Mouse (Mus musculus): ENCODE measurements around the gene Olfr738.

Gene Olfr738

DNA sequence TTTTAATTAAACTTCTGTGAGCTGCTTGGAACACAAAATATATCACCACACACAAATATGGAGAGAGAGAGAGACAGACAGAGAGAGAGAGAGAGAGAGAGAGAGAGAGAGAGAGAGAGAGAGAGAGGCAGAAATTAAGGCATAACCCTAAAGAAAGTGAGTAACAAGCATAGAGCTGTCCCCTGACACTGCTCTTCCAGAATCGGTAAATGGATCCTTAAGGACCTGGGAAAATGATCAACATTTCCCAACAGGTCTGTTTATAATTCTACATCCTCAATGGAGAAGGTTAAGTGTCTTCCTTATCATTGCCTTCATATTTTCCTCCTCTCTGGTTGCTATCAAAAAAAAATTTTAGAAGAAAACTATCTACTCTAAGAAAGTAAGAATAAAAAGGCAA is at the start of gene Olfr738:
Gene Olfr738 (plus strand): TSS at position 301 of the 400 bp plus-strand sequence.
- DNase-seq (ENCODE audit: low read depth, low spot score) = no peak

DNA sequence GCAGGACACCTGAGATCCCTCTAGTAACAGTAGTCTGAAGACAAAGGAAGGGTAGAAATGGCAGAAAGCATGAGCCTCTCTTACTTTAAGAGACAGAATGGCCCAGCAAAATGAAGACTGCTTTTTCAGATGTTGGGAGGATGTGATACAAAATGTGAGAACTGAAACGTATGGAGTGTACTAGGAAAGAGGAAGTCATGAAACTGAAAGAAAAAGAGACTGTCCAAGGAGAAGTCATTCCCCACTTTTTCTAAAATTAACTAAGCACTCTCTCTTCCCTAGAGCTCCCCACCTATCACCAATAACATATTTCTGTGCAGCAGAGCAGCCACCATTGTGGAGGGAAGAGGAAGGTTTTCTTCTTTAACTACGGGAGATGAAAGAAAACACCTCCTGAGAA is 49.8 kb upstream of the Olfr738 start, which contains the start of gene Tlr11:
Gene Tlr11 (plus strand): TSS at position 322 of the 400 bp plus-strand sequence.
- DNase-seq (ENCODE audit: low read depth, low spot score) = no peak

DNA sequence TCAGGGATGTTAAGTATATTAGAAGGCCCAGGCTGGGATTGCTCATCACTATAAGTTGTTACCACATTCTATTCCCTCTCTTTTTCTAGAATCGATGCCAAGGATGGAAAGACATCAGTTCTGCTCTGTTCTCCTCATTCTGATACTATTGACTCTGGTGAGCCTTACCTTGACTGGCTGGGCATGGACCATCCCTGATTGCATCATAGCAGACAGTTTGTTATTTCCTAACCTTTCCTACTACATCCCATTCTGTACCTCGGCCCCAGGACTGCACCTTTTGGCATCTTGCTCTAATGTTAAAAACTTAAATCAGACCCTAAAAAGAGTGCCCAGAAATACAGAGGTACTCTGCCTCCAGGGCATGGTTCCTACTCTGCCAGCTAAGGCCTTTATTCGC is 46.9 kb upstream of the Olfr738 start:
- DNase-seq (ENCODE audit: low read depth, low spot score) = no peak

DNA sequence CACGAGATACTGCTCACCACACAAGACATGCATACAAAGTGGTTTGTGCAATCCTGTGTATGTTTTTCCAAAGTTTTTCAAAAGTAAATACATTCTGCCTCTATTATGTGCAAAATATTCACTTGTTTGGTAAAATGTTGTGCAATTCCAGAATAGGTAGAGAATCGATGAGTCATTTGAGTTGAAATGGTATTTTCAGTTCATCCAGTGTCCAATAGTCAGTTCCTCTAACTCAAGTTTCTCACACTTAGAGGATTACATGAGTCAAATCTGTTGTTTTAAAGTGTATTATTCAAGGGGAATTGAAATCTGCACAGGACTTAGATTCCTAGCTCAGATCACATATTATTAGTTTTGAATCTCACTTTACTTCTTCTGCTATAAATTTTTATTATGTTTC is 43.8 kb upstream of the Olfr738 start:
- DNase-seq (ENCODE audit: low read depth, low spot score) = no peak

DNA sequence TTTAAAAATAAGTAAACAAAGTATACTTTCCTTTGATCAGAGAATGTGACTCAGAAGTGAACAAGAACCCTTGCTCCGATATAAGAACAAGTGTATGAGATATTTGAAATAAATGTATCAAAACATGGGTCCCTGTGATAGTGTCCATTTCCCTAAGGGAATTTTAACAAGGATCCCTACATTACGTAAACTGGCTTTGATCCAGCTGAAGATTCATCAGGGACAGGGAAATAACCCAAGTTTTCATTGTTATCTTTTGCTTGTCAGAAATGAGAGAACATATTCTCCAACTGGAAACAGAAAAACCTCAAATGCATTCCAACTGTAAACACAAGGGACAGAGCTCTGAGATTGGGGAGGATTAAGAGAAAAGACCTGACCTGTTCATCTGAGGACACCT is 26.5 kb upstream of the Olfr738 start, which contains the start of gene Olfr736:
Gene Olfr736 (plus strand): TSS at position 301 of the 400 bp plus-strand sequence.
- DNase-seq (ENCODE audit: low read depth, low spot score) = no peak

DNA sequence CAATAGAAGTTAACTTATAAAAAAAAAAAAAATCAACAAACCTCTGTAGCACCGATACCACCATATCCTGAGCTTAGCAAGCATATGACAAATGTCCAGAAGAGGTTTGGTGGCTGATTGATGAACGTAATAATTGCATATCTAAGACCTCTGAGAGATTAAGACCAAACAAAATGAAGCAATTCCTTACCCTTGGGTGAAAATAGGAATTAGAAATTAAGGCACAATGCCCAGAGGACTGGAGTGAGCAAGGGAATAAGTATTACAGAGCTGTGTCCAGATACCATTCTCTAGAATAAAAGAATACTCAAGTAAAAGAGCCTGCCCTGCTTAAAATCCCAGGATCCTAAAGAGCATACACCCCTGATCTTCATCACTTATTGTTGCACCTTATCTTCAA is 11.0 kb downstream of the Olfr738 start, which contains the start of gene Olfr739:
Gene Olfr739 (plus strand): TSS at position 301 of the 400 bp plus-strand sequence.
- DNase-seq (ENCODE audit: low read depth, low spot score) = no peak

DNA sequence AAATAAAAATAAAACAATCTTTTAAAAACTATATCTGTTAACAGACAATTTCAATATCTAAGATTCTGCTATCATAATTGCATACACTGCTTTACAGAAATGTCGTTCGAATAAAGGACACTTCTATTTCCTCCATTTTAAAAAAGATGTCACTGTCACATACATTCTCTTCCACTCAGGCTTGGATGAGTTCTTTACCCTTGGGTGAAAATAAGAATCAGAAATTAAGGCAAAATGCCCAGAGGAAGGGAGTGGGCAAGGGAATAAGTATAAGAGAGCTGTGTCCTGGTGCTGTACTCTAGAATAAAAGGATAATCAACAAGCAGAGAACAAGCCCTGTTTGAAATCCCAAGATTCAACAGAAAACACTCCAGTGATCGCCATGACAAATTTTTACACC is 37.9 kb downstream of the Olfr738 start, which contains the start of gene Olfr740:
Gene Olfr740 (plus strand): TSS at position 301 of the 400 bp plus-strand sequence.
- DNase-seq (ENCODE audit: low read depth, low spot score) = no peak
